ENCODE assay signal across 8 mouse cellular contexts in genomic region chr13:117025226-117026067, GRCm38 (mm10). TPM values are rescaled to one million over a fixed set of nuclear protein-coding genes. Genes with fewer than 3 reads are reported as not detected.
DNase-seq lines count a peak whose midpoint lies in the region; ATAC-seq and TF ChIP-seq lines count a peak whose summit lies in the region.

Parp8 (minus strand) TSS chr13:117025537.

- peak within 1 kb of the TSS; percentile 73 for H3K4me2 ChIP-seq in heart, embryonic 12.5 days
- H3K4me2 ChIP-seq in kidney, embryonic 16.5 days (replicated peaks; ENCODE audit: low read depth, low read length): peak within 1 kb of the TSS; percentile 87
- peak within 1 kb of the TSS; percentile 80 for H3K4me2 ChIP-seq in liver, embryonic 12.5 days
- peak within 1 kb of the TSS; percentile 75 for H3K4me2 ChIP-seq in stomach, embryonic 15.5 days

- DNase-seq in CD4-positive helper T cell, adult 2 months (ENCODE audit: low read depth, low spot score): peak; percentile 66
- DNase-seq in brain, embryonic 14.5 days (ENCODE audit: low read depth): peak; percentile 79
- DNase-seq in fibroblast of lung, adult 2 months (ENCODE audit: low read depth): peak; percentile 41
- peak; percentile 61 for DNase-seq in naive thymus-derived CD4-positive, alpha-beta T cell, adult 2 months (ENCODE audit: low read depth)

- peak; percentile 65 for ATAC-seq in heart, embryonic 12.5 days (ENCODE audit: insufficient number of reproducible peaks, low FRiP score)
- peak; percentile 80 for ATAC-seq in kidney, embryonic 16.5 days (ENCODE audit: low FRiP score, low TSS enrichment)
- ATAC-seq in liver, embryonic 12.5 days: 0 out of 2 replicates have a peak, but pooled peaks have one; percentile 33
- peak; percentile 59 for ATAC-seq in stomach, embryonic 15.5 days (ENCODE audit: insufficient read depth, low FRiP score, low read depth)

- peaks cover 40% of the 10 kb centered on the region for H3K4me1 ChIP-seq in heart, embryonic 12.5 days (replicated peaks)
- 0 out of 2 replicates have a peak, but pooled peaks cover 7% of the 10 kb centered on the region for H3K4me1 ChIP-seq in kidney, embryonic 16.5 days (ENCODE audit: insufficient read depth, low read length)
- H3K4me1 ChIP-seq in liver, embryonic 12.5 days: peaks cover 13% of the 10 kb centered on the region
- H3K4me1 ChIP-seq in stomach, embryonic 15.5 days: peaks cover 3% of the 10 kb centered on the region; the same call in 1 of the 2 replicates

- H3K27me3 ChIP-seq in heart, embryonic 12.5 days (replicated peaks): 0 out of 2 replicates have a peak, but pooled peaks cover 2% of the 10 kb centered on the region
- peaks cover 9% of the 10 kb centered on the region; the same call in 1 of the 2 replicates for H3K27me3 ChIP-seq in kidney, embryonic 16.5 days (ENCODE audit: insufficient read depth, low read length)
- peaks cover 50% of the 10 kb centered on the region for H3K27me3 ChIP-seq in liver, embryonic 12.5 days (replicated peaks)
- no peaks in the 10 kb centered on the region for H3K27me3 ChIP-seq in stomach, embryonic 15.5 days (replicated peaks)

- H3K9ac ChIP-seq in heart, embryonic 12.5 days: peak within 1 kb of the TSS; percentile 95
- H3K9ac ChIP-seq in kidney, embryonic 16.5 days (replicated peaks; ENCODE audit: low read length): peak within 1 kb of the TSS; percentile 90
- H3K9ac ChIP-seq in liver, embryonic 12.5 days: peak within 1 kb of the TSS; percentile 58
- H3K9ac ChIP-seq in stomach, embryonic 15.5 days: peak within 1 kb of the TSS; percentile 51

- H3K4me3 ChIP-seq in heart, embryonic 12.5 days: peak within 1 kb of the TSS; percentile 83
- peak within 1 kb of the TSS; percentile 89 for H3K4me3 ChIP-seq in kidney, embryonic 16.5 days (ENCODE audit: low read length)
- H3K4me3 ChIP-seq in liver, embryonic 12.5 days: peak within 1 kb of the TSS; percentile 61
- peak within 1 kb of the TSS; percentile 59 for H3K4me3 ChIP-seq in stomach, embryonic 15.5 days (replicated peaks)

- H3K27ac ChIP-seq in heart, embryonic 12.5 days (ENCODE audit: poor library complexity, severe bottlenecking): peak within 1 kb of the TSS; percentile 87
- peak within 1 kb of the TSS; percentile 89 for H3K27ac ChIP-seq in kidney, embryonic 16.5 days (ENCODE audit: low read length)
- peak within 1 kb of the TSS; percentile 48 for H3K27ac ChIP-seq in liver, embryonic 12.5 days
- peak within 1 kb of the TSS; percentile 82 for H3K27ac ChIP-seq in stomach, embryonic 15.5 days

- no peak for TF ChIP-seq CTCF in brain, embryonic 14.5 days (IDR thresholded peaks at IDR 0.05; ENCODE audit: borderline replicate concordance, extremely low read depth, insufficient read depth, insufficient read length)

- TF ChIP-seq POLR2A in brain, embryonic 14.5 days (IDR thresholded peaks at IDR 0.05; ENCODE audit: borderline replicate concordance, extremely low read depth, insufficient read depth, insufficient read length, poor library complexity, severe bottlenecking): no peak; the same call in 1 of the 2 replicates

- H3K36me3 ChIP-seq in heart, embryonic 12.5 days: no peaks in the 10 kb centered on the region
- no peaks in the 10 kb centered on the region for H3K36me3 ChIP-seq in kidney, embryonic 16.5 days (ENCODE audit: insufficient read depth, low read length)
- H3K36me3 ChIP-seq in liver, embryonic 12.5 days: no peaks in the 10 kb centered on the region
- H3K36me3 ChIP-seq in stomach, embryonic 15.5 days: no peaks in the 10 kb centered on the region

- under 1% methylated on average over 41 of the region's 67 CpGs for WGBS in heart, embryonic 12.5 days
- WGBS in kidney, embryonic 16.5 days: under 1% methylated on average over 31 of the region's 67 CpGs
- WGBS in liver, embryonic 12.5 days (ENCODE audit: insufficient replicate concordance): under 1% methylated on average over 41 of the region's 67 CpGs
- 0% methylated on average over 56 of the region's 67 CpGs for WGBS in stomach, embryonic 15.5 days

- no peaks in the 10 kb centered on the region for H3K9me3 ChIP-seq in heart, embryonic 12.5 days (replicated peaks)
- no peaks in the 10 kb centered on the region for H3K9me3 ChIP-seq in kidney, embryonic 16.5 days (ENCODE audit: low read length)
- H3K9me3 ChIP-seq in liver, embryonic 12.5 days (replicated peaks): no peaks in the 10 kb centered on the region
- H3K9me3 ChIP-seq in stomach, embryonic 15.5 days: no peaks in the 10 kb centered on the region

RNA-seq across cellular contexts. Expression of gene Parp8, which starts in this region (rescaled TPM):
- polyA plus RNA-seq in brain, embryonic 14.5 days (2012; rRNA removed): 42.9 and 44.9 TPM in 2 replicates
- 15.4 and 15.6 TPM in 2 replicates for polyA plus RNA-seq in heart, embryonic 12.5 days (2016; fragmentation: Nextera tagmentation; extraction: Ambion mirVana)
- polyA plus RNA-seq in kidney, embryonic 16.5 days (2015; fragmentation: Nextera tagmentation; extraction: Ambion mirVana): 15.7 and 18.1 TPM in 2 replicates
- 3.9 TPM in 2 replicates for polyA plus RNA-seq in liver, embryonic 12.5 days (2016; fragmentation: Nextera tagmentation; extraction: Ambion mirVana)
- 14.1 and 15.7 TPM in 2 replicates for polyA plus RNA-seq in stomach, embryonic 15.5 days (2015; fragmentation: Nextera tagmentation; extraction: Ambion mirVana)

Comparison
In these comparisons a context has a peak if more than half of its experiments do, and no peak if none do; other contexts are left out.
1. Peak in every context shown above with its lines: DNase-seq, ATAC-seq, H3K4me3 ChIP-seq and H3K27ac ChIP-seq.